Mouse (Mus musculus): Measurements from ENCODE around the gene Mrps34. TPM values are rescaled to one million over a fixed set of nuclear protein-coding genes. Genes with fewer than 3 reads are reported as not detected.
"Not testable (repeated sequence)": the region's sequence is repeated elsewhere in the genome, so short reads cannot be mapped to it uniquely, and the experiment has no call there.

Gene Mrps34
- polyA plus RNA-seq, 1 experiment from 2014 or later = 79.2 TPM

- no peaks in the 10 kb centered on the region for H3K27me3 ChIP-seq (replicated peaks)
- WGBS = 44% methylated on average over 6 of the region's 6 CpGs
- H3K4me1 ChIP-seq = peaks cover 27% of the 10 kb centered on the region
- H3K4me2 ChIP-seq = peak overlapping the region; percentile 73
- no peaks in the 10 kb centered on the region for H3K9me3 ChIP-seq
- H3K4me3 ChIP-seq = peak overlapping the region; percentile 91
- peak overlapping the region; percentile 94 for H3K9ac ChIP-seq
- H3K27ac ChIP-seq (replicated peaks) = peak overlapping the region; percentile 85
- H3K36me3 ChIP-seq = peaks cover 11% of the 10 kb centered on the region; the same call in 1 of the 2 replicates
- no peak for ATAC-seq (ENCODE audit: extremely low read depth, insufficient number of reproducible peaks, low FRiP score, low TSS enrichment)
These were observed 42.4 kb downstream of the Mrps34 start for GRCm38 (mm10) chr17:24937266-24937665.

GRCm38 (mm10) chr17:24942453-24942852 is 47.5 kb downstream of the Mrps34 start:
- WGBS = 21% methylated on average over 2 of the region's 2 CpGs
- H3K4me1 ChIP-seq; H3K27me3 ChIP-seq (replicated peaks); H3K4me2 ChIP-seq; H3K9me3 ChIP-seq; H3K27ac ChIP-seq (replicated peaks); H3K4me3 ChIP-seq; ATAC-seq (ENCODE audit: extremely low read depth, insufficient number of reproducible peaks, low FRiP score, low TSS enrichment); H3K9ac ChIP-seq: not testable (repeated sequence)
- peaks cover 39% of the 10 kb centered on the region for H3K36me3 ChIP-seq

- H3K4me2 ChIP-seq = no peak overlapping the region
- ATAC-seq (ENCODE audit: extremely low read depth, insufficient number of reproducible peaks, low FRiP score, low TSS enrichment) = no peak
- H3K9me3 ChIP-seq = no peaks in the 10 kb centered on the region
- H3K27ac ChIP-seq (replicated peaks) = no peak overlapping the region
- H3K4me1 ChIP-seq = no peaks in the 10 kb centered on the region
- no peaks in the 10 kb centered on the region for H3K27me3 ChIP-seq (replicated peaks)
- WGBS = 85% methylated on average over 7 of the region's 7 CpGs
- peaks cover 45% of the 10 kb centered on the region for H3K36me3 ChIP-seq
- no peak overlapping the region for H3K9ac ChIP-seq
- no peak overlapping the region for H3K4me3 ChIP-seq
These were observed 48.1 kb downstream of the Mrps34 start for GRCm38 (mm10) chr17:24943036-24943435.

- H3K4me2 ChIP-seq; H3K4me1 ChIP-seq; H3K4me3 ChIP-seq; H3K9ac ChIP-seq; H3K9me3 ChIP-seq; H3K27ac ChIP-seq (replicated peaks); H3K27me3 ChIP-seq (replicated peaks); ATAC-seq (ENCODE audit: extremely low read depth, insufficient number of reproducible peaks, low FRiP score, low TSS enrichment): not testable (repeated sequence)
- WGBS = 69% methylated on average over 1 of the region's 1 CpGs
- H3K36me3 ChIP-seq = peaks cover 51% of the 10 kb centered on the region
These were observed 48.7 kb downstream of the Mrps34 start for GRCm38 (mm10) chr17:24943589-24943988.

Other genes with a start within 250 kb of the Mrps34 start
- 46.8 and 51.1 TPM in 2 replicates for gene Slc9a3r2, start 244.8 kb upstream of the Mrps34 start, polyA plus RNA-seq (2015; fragmentation: Nextera tagmentation; extraction: Ambion mirVana)
- gene Npw, start 236.7 kb upstream of the Mrps34 start, polyA plus RNA-seq (2015; fragmentation: Nextera tagmentation; extraction: Ambion mirVana) = not detected in 2 replicates
- 15.1 and 15.8 TPM in 2 replicates for gene Zfp598, start 225.4 kb upstream of the Mrps34 start, polyA plus RNA-seq (2015; fragmentation: Nextera tagmentation; extraction: Ambion mirVana)
- gene Syngr3, start 205.2 kb upstream of the Mrps34 start, polyA plus RNA-seq (2015; fragmentation: Nextera tagmentation; extraction: Ambion mirVana) = 0.59 and 0.83 TPM in 2 replicates
- gene Gfer, start 199.0 kb upstream of the Mrps34 start, polyA plus RNA-seq (2015; fragmentation: Nextera tagmentation; extraction: Ambion mirVana) = 31.4 and 31.9 TPM in 2 replicates
- gene Noxo1, start 198.9 kb upstream of the Mrps34 start, polyA plus RNA-seq (2015; fragmentation: Nextera tagmentation; extraction: Ambion mirVana) = 1.1 TPM in 2 replicates
- gene Tbl3, start 187.5 kb upstream of the Mrps34 start, polyA plus RNA-seq (2015; fragmentation: Nextera tagmentation; extraction: Ambion mirVana) = 45.7 and 47.4 TPM in 2 replicates
- not detected in 2 replicates for gene Rnf151, start 177.1 kb upstream of the Mrps34 start, polyA plus RNA-seq (2015; fragmentation: Nextera tagmentation; extraction: Ambion mirVana)
- 903 and 1,010 TPM in 2 replicates for gene Rps2, start 177.0 kb upstream of the Mrps34 start, polyA plus RNA-seq (2015; fragmentation: Nextera tagmentation; extraction: Ambion mirVana)
- gene Ndufb10, start 170.6 kb upstream of the Mrps34 start, polyA plus RNA-seq (2015; fragmentation: Nextera tagmentation; extraction: Ambion mirVana) = 344 and 399 TPM in 2 replicates
- gene Rpl3l, start 167.3 kb upstream of the Mrps34 start, polyA plus RNA-seq (2015; fragmentation: Nextera tagmentation; extraction: Ambion mirVana) = 0.68 and 1.1 TPM in 2 replicates
- gene Msrb1, start 158.5 kb upstream of the Mrps34 start, polyA plus RNA-seq (2015; fragmentation: Nextera tagmentation; extraction: Ambion mirVana) = 18.0 and 20.4 TPM in 2 replicates
- gene Hs3st6, start 142.1 kb upstream of the Mrps34 start, polyA plus RNA-seq (2015; fragmentation: Nextera tagmentation; extraction: Ambion mirVana) = 0.24 and 0.59 TPM in 2 replicates
- not detected in 2 replicates for gene Meiob, start 90.8 kb upstream of the Mrps34 start, polyA plus RNA-seq (2015; fragmentation: Nextera tagmentation; extraction: Ambion mirVana)
- 47.3 and 54.5 TPM in 2 replicates for gene Hagh, start 55.0 kb upstream of the Mrps34 start, polyA plus RNA-seq (2015; fragmentation: Nextera tagmentation; extraction: Ambion mirVana)
- 36.9 and 39.7 TPM in 2 replicates for gene Fahd1, start 44.8 kb upstream of the Mrps34 start, polyA plus RNA-seq (2015; fragmentation: Nextera tagmentation; extraction: Ambion mirVana)
- gene Igfals, start 29.1 kb upstream of the Mrps34 start, polyA plus RNA-seq (2015; fragmentation: Nextera tagmentation; extraction: Ambion mirVana) = 0.11 and 0.50 TPM in 2 replicates
- 36.1 and 41.4 TPM in 2 replicates for gene Nubp2, start 8.8 kb upstream of the Mrps34 start, polyA plus RNA-seq (2015; fragmentation: Nextera tagmentation; extraction: Ambion mirVana)
- gene Spsb3, start 8.5 kb upstream of the Mrps34 start, polyA plus RNA-seq (2015; fragmentation: Nextera tagmentation; extraction: Ambion mirVana) = 27.8 and 29.9 TPM in 2 replicates
- 20.7 and 22.5 TPM in 2 replicates for gene Eme2, start within 50 bp of the Mrps34 start, polyA plus RNA-seq (2015; fragmentation: Nextera tagmentation; extraction: Ambion mirVana)
- 32.0 and 41.0 TPM in 2 replicates for gene Nme3, start 1.4 kb downstream of the Mrps34 start, polyA plus RNA-seq (2015; fragmentation: Nextera tagmentation; extraction: Ambion mirVana)
- 24.1 and 25.2 TPM in 2 replicates for gene Mapk8ip3, start 41.9 kb downstream of the Mrps34 start, polyA plus RNA-seq (2015; fragmentation: Nextera tagmentation; extraction: Ambion mirVana)
- gene Jpt2, start 65.6 kb downstream of the Mrps34 start, polyA plus RNA-seq (2015; fragmentation: Nextera tagmentation; extraction: Ambion mirVana) = 122 and 123 TPM in 2 replicates
- 4.0 and 4.4 TPM in 2 replicates for gene Cramp1l, start 120.7 kb downstream of the Mrps34 start, polyA plus RNA-seq (2015; fragmentation: Nextera tagmentation; extraction: Ambion mirVana)
- gene Ift140, start 121.0 kb downstream of the Mrps34 start, polyA plus RNA-seq (2015; fragmentation: Nextera tagmentation; extraction: Ambion mirVana) = 11.7 and 13.4 TPM in 2 replicates
- gene Tmem204, start 188.5 kb downstream of the Mrps34 start, polyA plus RNA-seq (2015; fragmentation: Nextera tagmentation; extraction: Ambion mirVana) = 18.0 and 19.4 TPM in 2 replicates
- 25.1 and 29.0 TPM in 2 replicates for gene Telo2, start 220.9 kb downstream of the Mrps34 start, polyA plus RNA-seq (2015; fragmentation: Nextera tagmentation; extraction: Ambion mirVana)
- 0.11 and 0.15 TPM in 2 replicates for gene Ptx4, start 225.6 kb downstream of the Mrps34 start, polyA plus RNA-seq (2015; fragmentation: Nextera tagmentation; extraction: Ambion mirVana)
- gene Clcn7, start 238.3 kb downstream of the Mrps34 start, polyA plus RNA-seq (2015; fragmentation: Nextera tagmentation; extraction: Ambion mirVana) = 15.7 and 17.9 TPM in 2 replicates